In the genomic region with DNA sequence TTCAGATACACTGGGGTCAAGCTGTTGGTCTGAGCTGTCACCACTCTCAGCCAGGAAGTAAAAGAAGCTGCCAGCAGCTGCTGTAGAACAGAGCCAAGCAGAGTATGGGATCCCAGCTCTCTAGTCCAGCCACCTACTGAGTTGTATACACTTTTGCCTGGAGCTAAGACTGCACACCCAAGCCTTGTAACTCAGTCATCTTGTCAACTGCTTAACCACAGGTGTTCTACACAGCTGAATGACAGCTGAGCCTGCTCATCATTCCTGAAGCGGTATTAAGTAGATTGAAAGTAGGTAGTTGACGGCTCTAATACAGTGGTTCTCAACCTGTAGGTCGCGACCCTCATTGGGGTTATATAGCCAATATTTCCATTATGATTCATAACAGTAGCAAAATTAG, we compare ENCODE assay signal across 19 mouse cellular contexts.
"Had no signal": no experiment of that assay in that cellular context is flagged by ENCODE, and none has a peak within 500 bp of the region (broad histone marks: within the 10 kb centered on the region; RNA-seq: fewer than 3 reads in every experiment).

No protein-coding gene starts in this region.

- H3K4me2 ChIP-seq: heart, embryonic 12.5 days; hindbrain, embryonic 12.5 days; hindbrain, embryonic 14.5 days; intestine, embryonic 15.5 days; limb, embryonic 12.5 days; liver, embryonic 12.5 days had no signal

- H3K4me3 ChIP-seq: heart, adult 2 months; heart, embryonic 10.5 days; heart, embryonic 12.5 days; hindbrain, embryonic 10.5 days; hindbrain, embryonic 12.5 days; intestine, embryonic 15.5 days; layer of hippocampus, adult 2 months; left cerebral cortex, adult 2 months; limb, embryonic 10.5 days; limb, embryonic 12.5 days; liver, embryonic 12.5 days had no signal

- H3K27me3 ChIP-seq: heart, embryonic 12.5 days; hindbrain, embryonic 12.5 days; intestine, embryonic 15.5 days; limb, embryonic 12.5 days; liver, embryonic 12.5 days had no signal

- DNase-seq: heart, adult 2 months; heart, postnatal 10 days; heart, postnatal 4 days; kidney, adult 18-20 months; kidney, adult 8-10 months; kidney, postnatal 10 days; kidney, postnatal 25 days; kidney, postnatal 4 days had no signal

- H3K36me3 ChIP-seq: heart, embryonic 10.5 days; heart, embryonic 12.5 days; hindbrain, embryonic 10.5 days; hindbrain, embryonic 12.5 days; intestine, embryonic 15.5 days; limb, embryonic 10.5 days; limb, embryonic 12.5 days; liver, embryonic 12.5 days had no signal
